Mouse (Mus musculus): ENCODE measurements around the gene Fancg.

DNA sequence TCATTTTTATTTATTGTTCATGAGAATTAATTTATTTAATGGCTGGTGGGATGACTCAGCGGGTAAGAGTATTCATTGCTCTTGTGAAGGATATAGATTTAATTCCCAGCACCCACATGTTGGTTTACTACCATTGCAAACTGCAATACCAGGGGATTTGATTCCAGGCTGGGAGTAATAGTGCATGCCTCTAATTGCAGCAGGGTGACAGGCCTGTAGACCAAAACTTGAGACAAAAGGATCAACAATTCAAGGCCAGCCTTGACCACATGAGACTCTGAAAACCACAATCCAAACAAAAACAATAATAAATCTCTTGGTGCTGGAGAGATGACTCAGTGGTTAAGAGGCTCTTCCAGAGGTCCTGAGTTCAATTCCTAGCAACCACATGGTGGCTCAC, 1.8 kb upstream of the Fancg start:
- TF ChIP-seq CTCF (IDR thresholded peaks at IDR 0.05; ENCODE audit: low read depth, low read length), result no peak
- TF ChIP-seq GATA1 (IDR thresholded peaks at IDR 0.05; ENCODE audit: borderline replicate concordance, low read length), result no peak
- TF ChIP-seq POLR2AphosphoS5 (IDR thresholded peaks at IDR 0.05; ENCODE audit: insufficient replicate concordance, low read depth, low read length), result no peak
- no peak for TF ChIP-seq TAL1 (conservative IDR thresholded peaks at IDR 0.05; ENCODE audit: low read depth, low read length)

All from G1E (cell line).